Mouse (Mus musculus) T-helper 2 cell (primary cell): ENCODE data around the gene Arsb.

Experiments used
- in situ Hi-C: fragments of 300-600 bp; cut with MboI, MseI; formaldehyde crosslinking; loops from one replicate; pipeline ENCODE4 v1.15.1; 2025; ENCODE audit warnings: high pct_unique_total_duplicates

Gene Arsb

DNA sequence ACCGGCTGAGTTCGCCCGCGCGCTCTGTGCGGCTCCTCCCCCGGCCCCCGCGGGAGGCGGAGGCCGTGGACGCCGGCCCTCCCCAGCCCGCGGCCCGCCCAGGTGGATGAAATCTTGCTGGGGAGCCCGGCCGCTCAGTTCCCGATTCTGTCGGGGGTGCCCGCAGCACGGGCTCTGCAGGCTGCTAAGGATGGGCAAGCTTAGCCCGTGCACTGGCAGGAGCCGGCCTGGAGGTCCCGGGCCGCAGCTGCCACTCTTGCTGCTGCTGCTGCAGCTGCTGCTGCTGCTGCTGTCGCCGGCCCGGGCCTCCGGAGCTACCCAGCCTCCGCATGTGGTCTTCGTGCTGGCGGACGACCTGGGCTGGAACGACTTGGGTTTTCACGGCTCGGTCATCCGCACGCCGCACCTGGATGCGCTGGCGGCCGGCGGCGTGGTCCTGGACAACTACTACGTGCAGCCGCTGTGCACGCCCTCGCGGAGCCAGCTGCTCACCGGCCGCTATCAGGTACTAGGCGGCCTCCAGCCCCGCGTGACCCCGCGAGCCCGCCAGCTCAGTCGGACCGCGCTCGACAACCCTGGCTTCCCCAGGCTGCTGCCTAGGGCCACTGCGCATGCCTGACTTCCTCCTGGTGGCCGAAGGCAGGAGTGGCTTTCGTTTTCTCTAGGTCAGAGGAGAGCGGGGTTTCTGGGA, at the start of gene Arsb:
TSS of gene Arsb (plus strand) at position 43 of the 691 bp plus-strand sequence.
- in situ Hi-C loops, result loop anchor here (25.0 kb wide), 1 partner anchor 991 kb away; no protein-coding TSS in a partner anchor

DNA sequence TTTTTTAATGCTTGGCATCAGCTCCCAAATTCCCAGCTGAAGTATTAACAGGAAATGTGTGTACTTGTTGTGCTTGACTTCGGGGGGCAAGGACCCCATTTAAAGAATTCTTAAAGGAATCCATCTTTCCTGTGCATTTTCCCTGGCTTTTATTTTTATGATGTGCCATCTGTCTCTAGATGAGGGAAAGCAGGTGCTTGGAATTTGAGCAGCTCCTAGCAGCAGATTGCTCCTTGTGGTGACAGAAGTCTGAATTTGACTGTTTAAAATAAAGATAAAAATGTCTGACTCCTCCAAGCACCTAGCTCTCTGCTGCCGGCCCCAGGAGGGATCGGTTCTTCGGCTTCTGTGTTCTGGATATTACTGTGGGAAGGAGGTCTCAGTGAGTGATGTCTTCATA, 49.5 kb upstream of the Arsb start:
- in situ Hi-C loops, result no loop called here

DNA sequence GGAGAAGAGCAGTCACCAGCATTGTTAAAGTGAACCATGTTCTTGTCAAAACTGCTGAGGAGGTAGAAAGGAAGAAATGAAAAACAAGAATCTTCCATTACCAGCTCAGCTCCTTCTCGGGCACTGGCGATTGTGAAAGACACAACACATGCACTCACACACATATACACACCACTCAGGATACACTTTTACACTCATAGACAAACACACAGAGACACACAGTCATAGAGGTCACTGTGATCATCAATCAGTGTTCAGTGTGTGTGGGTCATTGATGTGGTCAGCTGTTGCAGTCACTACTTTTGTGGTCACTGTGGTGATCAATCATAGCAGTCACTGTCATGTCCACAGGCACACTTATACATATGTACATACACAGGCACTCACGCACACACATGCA, 48.0 kb upstream of the Arsb start:
- in situ Hi-C loops, result no loop called here

DNA sequence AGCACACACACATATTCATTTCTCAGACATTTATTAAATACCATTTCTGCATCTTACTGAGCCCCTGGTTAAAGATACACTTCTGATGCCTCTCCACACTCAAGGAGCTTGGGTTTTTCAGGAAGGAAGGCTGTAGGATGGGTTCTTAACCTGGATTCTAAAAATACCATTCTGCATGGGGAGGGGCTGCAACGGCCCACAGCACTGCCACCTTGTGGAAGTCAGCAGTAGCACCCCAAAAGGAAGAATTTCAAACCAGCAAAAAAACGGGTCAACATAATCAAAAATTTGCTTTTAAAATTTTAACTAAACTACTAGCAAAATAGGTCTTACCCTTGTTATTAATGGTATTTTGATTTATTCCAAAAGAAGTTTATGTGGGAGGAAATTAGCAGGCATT, 47.2 kb upstream of the Arsb start:
- in situ Hi-C loops, result no loop called here

DNA sequence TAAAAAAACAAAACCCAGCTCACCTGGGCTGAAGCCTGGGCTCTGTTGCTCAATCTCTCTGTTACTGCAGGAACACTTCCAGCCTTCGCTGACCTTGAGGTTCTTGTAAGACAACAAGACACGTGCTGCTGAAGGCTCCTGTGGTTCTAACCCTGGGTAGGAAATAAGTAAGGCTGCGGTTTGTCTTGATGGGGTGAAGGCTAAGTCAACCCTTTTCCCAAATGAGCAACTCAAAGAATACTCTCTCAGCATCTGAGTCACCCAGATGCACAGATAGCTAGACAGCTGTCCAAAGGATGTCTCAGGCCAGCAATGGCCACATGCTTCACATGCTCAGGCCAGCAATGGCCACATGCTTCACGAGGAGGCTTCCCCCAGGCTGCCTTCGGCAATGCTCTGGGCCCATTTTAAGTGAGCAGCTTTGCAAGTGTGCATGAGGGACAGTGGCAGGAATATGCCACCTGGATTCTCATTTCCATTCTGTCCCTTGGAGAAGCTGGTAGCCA, 36.2 kb upstream of the Arsb start:
- in situ Hi-C loops, result no loop called here

DNA sequence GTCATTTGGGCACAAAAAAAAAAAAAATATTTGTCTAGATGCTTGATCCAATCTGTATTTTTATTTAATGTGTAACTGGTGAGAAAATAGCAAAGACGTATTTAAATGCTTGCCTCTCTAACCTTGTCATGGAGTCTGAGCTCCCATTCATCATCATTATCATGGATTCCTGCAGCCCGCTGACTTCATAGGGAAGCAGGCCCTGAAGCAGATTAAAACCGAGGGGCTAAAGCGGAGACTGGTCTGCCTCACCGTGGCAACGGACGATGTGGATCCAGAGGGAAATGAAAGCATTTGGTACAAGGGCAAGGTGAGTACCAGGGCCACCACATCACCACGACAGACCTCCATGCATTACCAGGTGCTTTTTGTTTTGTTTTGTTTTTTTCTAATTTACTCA, 27.3 kb upstream of the Arsb start:
- in situ Hi-C loops, result no loop called here

DNA sequence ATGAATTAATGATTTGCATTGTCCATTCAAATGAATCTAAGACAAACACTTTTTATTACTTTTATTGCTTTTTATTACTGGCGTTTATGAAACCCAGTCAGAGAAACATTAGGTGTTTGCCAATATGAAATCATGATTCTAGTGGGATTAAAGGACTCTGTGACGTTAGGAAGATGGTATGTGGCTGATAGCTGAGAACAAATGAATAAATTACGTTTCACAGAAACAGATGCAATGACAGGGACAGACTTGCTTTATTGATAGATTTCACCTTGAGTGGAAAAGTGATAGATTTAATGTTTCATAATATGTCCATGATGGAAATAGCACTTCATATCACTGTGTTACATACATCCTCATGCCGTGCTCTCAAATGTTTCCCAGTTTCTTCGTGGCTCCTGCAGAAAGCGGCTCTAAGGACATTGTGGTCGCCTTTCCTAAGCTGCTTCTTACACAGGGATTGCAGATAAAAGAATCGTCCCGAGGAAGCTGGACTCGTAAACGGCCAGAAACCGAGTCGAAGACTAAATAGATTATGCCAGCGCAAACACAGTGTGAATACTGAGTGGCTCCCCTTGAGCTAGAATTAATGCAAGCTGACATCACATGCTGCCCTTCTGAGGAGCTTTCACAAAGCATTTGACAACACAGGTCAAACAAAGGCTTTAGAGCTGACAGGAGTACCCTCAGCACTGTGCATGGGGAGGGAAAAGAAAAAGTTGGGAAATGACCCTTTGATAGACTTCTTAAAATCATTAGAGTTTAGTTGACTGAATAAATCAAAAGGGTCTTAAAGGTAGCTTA, 18.6 kb upstream of the Arsb start:
- in situ Hi-C loops, result loop anchor here (10.0 to 25.0 kb wide), 2 partner anchors 498 to 1010 kb away; no protein-coding TSS in a partner anchor

DNA sequence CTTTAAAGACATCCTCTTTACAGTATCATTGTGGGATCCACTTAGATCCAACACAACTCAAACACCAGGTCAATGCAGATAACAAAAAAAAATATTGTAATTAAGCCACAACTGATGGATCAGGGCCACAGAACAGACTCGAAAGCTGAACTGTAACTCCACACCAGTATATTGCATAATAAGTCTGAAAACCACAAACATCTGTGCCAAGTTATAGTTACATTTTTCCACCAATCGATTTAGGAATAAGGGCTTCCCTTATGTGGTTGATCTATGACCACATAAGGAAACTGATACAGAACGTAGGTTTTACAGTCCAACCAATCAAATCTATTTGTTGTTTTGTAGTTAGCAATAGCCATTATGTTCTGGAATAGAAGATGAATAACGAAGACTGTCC, 16.3 kb upstream of the Arsb start:
- in situ Hi-C loops, result loop anchor here (10.0 to 25.0 kb wide), 2 partner anchors 500 to 1007 kb away; no protein-coding TSS in a partner anchor

DNA sequence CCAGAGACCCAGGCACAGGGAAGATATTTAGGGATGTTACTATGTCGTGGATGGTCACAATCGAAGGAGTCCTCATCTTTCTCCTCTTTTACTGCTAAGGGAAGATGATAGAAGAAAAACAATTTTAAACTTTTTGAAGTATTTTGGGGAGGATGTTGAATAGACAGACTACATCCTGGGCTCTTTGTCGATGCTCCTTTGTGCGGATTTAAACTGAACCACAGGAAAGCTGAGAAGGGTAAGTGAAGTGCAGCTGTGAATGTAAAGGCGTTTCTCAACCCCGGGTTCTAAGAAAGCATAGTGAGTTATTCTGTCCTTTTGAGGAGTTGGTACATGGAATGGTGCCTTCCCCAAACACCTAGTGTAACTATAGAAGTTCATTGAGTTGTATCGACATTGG, 14.8 kb upstream of the Arsb start:
- in situ Hi-C loops, result loop anchor here (10.0 to 25.0 kb wide), 2 partner anchors 502 to 1006 kb away; no protein-coding TSS in a partner anchor

DNA sequence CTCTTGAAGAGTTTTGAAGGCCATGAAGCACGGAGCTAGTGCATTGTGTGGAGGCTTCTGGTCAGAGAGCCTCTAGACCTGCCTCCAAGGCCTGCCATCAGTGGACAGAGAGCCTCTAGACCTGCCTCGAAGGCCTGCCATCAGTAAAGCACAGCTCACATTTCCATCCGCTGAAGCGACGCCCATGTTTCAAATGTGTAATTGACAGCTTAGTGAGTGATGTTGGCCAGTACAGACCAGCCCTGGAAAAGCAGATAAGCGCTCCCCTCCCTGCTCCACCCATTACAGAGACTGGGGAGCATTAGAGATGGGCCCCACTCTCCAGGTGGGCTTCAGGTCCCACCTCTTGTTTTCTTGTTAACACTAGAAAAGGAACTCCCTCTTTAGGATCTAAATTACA, 13.9 kb upstream of the Arsb start:
- in situ Hi-C loops, result loop anchor here (10.0 to 25.0 kb wide), 2 partner anchors 503 to 1005 kb away; no protein-coding TSS in a partner anchor

DNA sequence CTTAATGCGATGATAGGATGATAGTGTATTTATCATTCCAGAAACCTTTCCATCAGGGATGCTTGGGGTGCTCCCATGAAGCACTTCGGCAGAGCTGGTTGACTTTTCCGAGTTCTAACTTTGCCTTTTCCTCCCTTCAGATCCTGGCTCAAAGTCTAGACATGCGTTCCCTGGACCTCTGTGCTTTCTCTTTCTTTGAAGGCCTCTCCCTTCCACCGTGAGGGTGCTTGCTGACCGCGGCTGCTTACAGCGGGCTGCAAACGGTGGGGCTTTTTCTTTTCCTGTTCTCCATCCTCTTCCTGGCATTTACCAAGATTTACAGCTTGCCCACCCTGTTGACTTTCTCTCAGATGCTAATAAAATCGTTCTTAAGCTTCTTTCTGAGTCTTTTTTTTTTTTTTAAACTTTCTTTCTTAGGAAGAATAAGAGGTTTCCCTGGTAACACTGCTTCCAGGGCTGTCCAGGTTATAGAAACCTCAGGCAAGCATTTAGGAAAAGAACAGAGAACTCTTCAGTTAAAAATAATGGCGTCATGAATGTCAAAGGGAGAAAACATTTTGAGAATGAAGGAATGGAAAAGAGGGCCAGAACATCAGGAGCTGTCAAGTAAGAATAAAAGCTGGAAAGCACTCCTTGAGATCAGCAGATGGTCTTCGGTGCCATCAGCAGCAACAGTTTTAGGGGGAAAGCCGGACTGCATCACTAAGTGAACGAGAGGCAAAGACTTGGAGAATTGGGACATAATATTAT, 13.1 kb upstream of the Arsb start:
- in situ Hi-C loops, result loop anchor here (10.0 to 25.0 kb wide), 2 partner anchors 504 to 1004 kb away; no protein-coding TSS in a partner anchor

DNA sequence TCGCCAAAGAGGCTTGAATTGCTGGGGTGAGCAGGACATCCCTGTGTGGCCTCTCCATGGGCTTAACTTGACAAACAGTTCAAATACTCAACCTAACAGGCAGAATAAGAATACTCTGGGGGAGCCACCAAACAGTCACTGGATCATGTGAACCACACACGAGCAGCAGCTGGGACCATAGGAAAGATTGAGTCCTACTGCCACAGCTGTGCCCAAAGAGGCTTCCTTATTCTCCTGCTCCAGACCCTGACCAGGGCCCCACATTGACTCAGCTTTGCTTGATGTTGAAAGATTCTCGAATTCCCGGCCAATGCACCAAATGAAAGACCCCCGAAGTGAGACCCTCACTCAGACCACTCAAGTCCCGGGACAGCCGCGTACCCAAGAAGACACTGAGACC, 9.6 kb upstream of the Arsb start:
- in situ Hi-C loops, result loop anchor here (25.0 kb wide), 1 partner anchor 1000 kb away; no protein-coding TSS in a partner anchor

DNA sequence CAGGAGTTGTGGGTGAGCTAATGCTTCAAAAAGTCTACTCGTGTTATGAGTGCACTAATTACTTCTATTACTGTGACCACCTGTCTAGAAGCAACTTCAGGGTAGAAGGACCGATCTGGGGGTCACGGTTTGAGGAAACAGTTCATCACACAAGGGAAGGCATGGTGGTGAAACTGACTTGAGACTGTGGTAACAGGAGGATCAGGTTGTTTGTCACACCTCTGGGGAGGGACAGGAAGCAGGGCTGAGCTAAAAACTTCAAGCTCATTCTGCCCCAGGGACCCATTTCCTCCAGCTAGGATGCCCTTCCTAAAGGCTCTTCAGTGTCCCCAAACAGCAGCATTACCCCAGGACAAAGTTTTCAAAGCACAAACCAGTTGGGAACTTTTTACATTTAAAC, 8.6 kb upstream of the Arsb start:
- in situ Hi-C loops, result loop anchor here (25.0 kb wide), 1 partner anchor 999 kb away; no protein-coding TSS in a partner anchor

DNA sequence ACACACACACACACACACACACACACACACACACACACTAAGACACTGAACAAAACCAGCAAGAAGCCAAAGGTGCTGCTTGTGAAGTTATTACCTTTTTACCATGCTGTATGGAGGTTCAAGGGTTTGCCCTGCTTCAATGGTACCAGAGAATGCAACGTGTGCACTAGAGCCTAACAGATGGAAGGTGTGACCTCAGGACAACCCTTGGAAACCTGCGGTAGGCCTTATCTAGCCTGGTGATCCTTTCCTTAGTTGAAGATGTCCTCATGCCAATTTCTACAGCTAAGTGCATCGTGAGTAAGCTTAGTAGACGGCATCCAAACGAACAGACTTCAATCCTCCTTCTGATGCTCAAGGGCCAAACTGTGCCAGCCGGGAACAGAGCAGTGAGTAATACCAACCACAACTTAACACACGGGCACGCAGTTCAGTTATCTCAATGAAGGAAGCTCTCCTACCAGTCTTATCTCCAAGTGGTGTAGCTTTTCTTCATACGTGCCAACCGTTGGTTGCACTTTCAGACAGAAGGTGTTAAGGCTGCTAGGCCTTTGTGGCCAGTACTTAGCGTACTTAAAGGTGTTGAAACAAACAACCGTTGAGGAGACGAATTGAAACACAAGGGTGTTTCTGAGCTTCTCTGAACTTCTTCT, 7.0 kb upstream of the Arsb start:
- in situ Hi-C loops, result loop anchor here (25.0 kb wide), 1 partner anchor 998 kb away; no protein-coding TSS in a partner anchor

DNA sequence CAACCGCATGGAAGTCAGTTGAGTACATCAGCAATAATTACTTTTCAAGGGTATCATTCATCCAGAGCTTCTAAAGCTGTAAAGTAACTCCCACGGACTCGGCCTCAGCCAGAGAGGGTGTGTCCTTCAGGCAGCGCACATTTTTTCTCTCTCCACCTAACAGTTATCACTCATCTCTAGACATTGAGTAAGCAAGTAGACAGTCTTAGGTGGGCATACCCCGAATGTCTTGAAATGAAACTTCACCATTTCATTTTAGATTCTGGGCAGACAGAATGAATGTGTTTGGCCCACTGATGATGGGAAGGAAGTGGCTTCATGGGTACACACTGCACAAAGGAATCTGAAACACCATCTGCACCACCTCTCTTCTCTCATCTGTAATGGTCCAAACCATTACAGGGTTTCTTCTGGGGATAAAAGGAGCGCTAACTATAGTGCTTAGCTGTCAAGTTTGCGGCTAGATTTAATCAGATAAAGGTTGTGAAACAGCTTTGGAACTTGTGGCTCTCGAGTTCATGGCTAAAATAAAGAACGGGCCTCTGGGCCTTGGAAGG, 321 bp upstream of the Arsb start:
- in situ Hi-C loops, result loop anchor here (25.0 kb wide), 1 partner anchor 991 kb away; no protein-coding TSS in a partner anchor

DNA sequence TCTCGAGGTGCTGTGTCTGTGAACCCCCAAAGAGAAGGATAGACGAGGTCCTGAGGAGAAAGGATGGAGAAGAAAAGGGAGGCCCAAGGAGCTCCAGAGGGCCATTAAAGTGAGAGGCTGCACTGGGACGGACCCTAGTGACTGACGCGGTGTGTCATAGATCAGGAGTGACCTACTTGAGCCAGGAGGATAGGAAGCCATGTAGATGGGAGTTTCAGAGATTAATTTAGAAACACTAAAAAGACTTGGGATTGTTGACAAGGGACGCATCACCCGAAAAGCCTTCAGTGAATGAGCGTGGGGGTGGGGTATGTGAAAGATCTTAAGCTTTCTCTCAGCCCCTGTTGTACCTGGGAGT, 828 bp downstream of the Arsb start:
- in situ Hi-C loops, result loop anchor here (25.0 kb wide), 1 partner anchor 990 kb away; no protein-coding TSS in a partner anchor

DNA sequence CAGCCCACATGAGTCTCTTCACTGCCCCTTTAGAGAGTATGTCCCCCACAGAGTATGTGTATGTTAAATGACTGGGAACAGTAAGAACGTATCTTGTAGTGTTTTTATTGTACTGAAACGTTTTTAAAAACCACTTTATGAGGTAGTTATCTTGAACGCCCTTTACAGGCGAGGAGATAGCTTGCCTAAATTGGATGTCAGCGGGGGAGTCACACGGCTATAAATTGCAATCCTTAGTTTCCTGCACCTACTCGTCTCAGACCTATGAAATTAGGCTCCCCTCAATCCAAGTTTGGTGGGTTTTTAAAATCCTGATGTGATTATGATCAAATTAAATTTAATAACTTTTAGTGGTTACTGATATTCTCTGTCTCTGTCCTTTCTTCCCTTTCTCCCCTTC, 1.4 kb downstream of the Arsb start:
- in situ Hi-C loops, result loop anchor here (25.0 kb wide), 1 partner anchor 989 kb away; no protein-coding TSS in a partner anchor

DNA sequence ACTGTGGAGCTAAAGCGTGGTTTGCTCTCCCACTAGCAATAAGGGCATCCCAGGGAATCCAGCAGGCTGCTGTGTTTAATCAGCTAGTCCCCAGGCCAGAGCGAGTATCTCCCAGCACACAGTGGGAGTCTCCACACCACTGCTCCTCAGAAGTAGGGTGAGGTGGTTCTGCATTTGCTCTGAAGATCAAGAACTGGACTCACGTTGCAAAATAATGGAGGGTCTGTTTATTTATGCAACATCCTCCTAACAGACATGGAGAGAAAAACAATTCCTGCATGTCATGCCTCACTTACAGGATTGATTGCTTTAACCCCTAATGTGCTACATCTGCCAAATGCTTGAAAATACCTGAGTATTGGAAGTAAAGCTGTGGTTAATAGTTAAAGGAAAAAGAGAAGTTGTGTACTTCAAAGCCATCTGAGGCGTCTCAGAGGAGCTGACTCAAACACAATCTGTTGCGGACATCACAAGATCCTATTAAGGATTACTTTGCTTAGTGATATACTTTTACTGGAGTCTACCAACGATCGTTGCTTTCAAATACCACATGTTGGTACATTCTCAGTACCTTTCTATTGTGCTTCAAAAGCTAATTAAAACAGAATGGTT, 2.4 kb downstream of the Arsb start:
- in situ Hi-C loops, result loop anchor here (25.0 kb wide), 1 partner anchor 988 kb away; no protein-coding TSS in a partner anchor

DNA sequence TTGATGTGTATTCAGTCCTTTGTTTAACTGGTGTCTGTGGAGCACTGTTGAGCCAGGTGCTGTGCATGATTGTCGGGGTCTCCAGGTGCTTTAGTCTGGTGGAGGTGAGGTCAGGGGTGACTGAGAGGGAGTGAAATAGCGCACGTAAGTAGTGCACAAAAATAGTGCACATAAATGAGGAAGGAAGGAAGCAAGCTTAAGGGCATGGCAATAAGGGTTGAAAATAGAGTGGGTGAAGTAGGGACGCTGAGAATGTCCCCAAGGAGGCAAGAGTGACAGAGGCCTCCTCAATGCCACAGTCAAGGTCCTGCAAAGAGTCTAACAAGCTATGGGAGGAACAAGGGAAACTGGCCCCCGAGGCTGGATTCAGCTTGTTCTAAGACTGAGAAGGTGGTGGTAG, 11.4 kb downstream of the Arsb start:
- in situ Hi-C loops, result loop anchor here (5.0 kb wide), 1 partner anchor 274 kb away; the partner anchor contains the start of gene Lhfpl2

DNA sequence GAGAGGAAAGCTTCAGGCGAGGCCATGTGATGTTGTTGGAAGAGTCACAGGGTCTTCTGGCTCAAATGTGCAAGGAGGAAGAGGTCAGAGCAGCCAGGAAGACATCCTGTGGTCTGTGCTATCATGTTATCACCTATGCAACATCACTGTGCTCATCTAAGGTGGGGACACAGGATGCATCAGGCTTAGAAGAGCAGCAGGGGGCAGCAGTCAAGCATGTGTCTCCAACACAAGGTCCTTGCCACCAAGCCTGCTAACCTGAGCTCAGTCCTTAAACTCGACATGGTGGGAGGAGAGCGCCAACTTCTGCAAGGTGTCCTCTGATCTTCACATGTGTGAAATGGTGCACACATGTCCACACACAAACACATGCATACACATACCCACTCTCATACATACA, 13.9 kb downstream of the Arsb start:
- in situ Hi-C loops, result no loop called here
